Mouse (Mus musculus) forebrain, embryonic 15.5 days (tissue): Measurements from ENCODE around the gene Cox19. TPM values are rescaled to one million over a fixed set of nuclear protein-coding genes. Genes with fewer than 3 reads are reported as not detected.
"Not testable (repeated sequence)": the region's sequence is repeated elsewhere in the genome, so short reads cannot be mapped to it uniquely, and the experiment has no call there.

Experiments used
- ATAC-seq: fragments of 200-750 bp; cut with Nextera tagmentation; replicated peaks from 2 replicates; pipeline ENCODE4 v1.8.0; 2017; ENCODE audit warnings: mild to moderate bottlenecking, moderate TSS enrichment, moderate library complexity
- H3K27ac ChIP-seq: fragments of 300-500 bp; sonication (generic); replicated peaks from 2 replicates; pipeline ENCODE4 v1.5.1; 2015; ENCODE audit warnings: mild to moderate bottlenecking, inconsistent platforms
- H3K27me3 ChIP-seq: fragments of 300-500 bp; sonication (generic); 2 replicates; pipeline ENCODE4 v1.6.1; 2015; ENCODE audit warnings: inconsistent platforms
- H3K36me3 ChIP-seq: fragments of 300-500 bp; sonication (generic); 2 replicates; pipeline ENCODE4 v1.6.1; 2015; ENCODE audit warnings: mild to moderate bottlenecking, inconsistent platforms
- H3K4me1 ChIP-seq: fragments of 300-500 bp; sonication (generic); 2 replicates; pipeline ENCODE4 v1.6.1; 2015; ENCODE audit warnings: inconsistent platforms
- H3K4me2 ChIP-seq: fragments of 300-500 bp; sonication (generic); replicated peaks from 2 replicates; pipeline ENCODE4 v1.6.1; 2015; ENCODE audit warnings: mild to moderate bottlenecking, inconsistent platforms
- H3K4me3 ChIP-seq: fragments of 300-500 bp; sonication (generic); 2 replicates; pipeline ENCODE4 v1.5.1; 2015; ENCODE audit warnings: mild to moderate bottlenecking, inconsistent platforms
- H3K9ac ChIP-seq: fragments of 300-500 bp; sonication (generic); replicated peaks from 2 replicates; pipeline ENCODE4 v1.6.1; 2015; ENCODE audit warnings: mild to moderate bottlenecking, inconsistent platforms
- H3K9me3 ChIP-seq: fragments of 300-500 bp; sonication (generic); 2 replicates; pipeline ENCODE4 v1.6.1; 2016; ENCODE audit warnings: inconsistent platforms
- WGBS: fragments of 180-500 bp; shearing (Covaris S2); methylation state at CpG from one replicate; pipeline ENCODE4 v1.1.7; 2015; ENCODE audit warnings: mixed read lengths; 5-methylcytosine and 5-hydroxymethylcytosine counted together
- polyA plus RNA-seq: library from polyadenylated mRNA; unstranded; fragments of >200 nt; fragmentation: Nextera tagmentation; extraction: Ambion mirVana; gene quantifications from 2 replicates; pipeline ENCODE4 v1.2.1, GENCODE M21; 2015

Cox19 gene
- polyA plus RNA-seq, 1 experiment from 2014 or later = 104 TPM

GRCm38 (mm10) chr5:139351628-139352027 is 410 bp upstream of the Cox19 start:
- no peak for ATAC-seq
- Histone ChIP-seq H3K4me3 (no peak overlapping the region), H3K27ac (no peak overlapping the region), H3K36me3 (no peaks in the 10 kb centered on the region), H3K9me3 (no peaks in the 10 kb centered on the region), H3K4me2 (no peak overlapping the region), H3K27me3 (no peaks in the 10 kb centered on the region), H3K9ac (no peak overlapping the region), H3K4me1 (no peaks in the 10 kb centered on the region)
- 27% methylated on average over 8 of the region's 8 CpGs for WGBS

GRCm38 (mm10) chr5:139349713-139350112 is 1.5 kb downstream of the Cox19 start:
- H3K27ac ChIP-seq = no peak overlapping the region
- peaks cover 3% of the 10 kb centered on the region for H3K4me1 ChIP-seq
- H3K9me3 ChIP-seq = no peaks in the 10 kb centered on the region
- 88% methylated on average over 6 of the region's 6 CpGs for WGBS
- H3K27me3 ChIP-seq = no peaks in the 10 kb centered on the region
- H3K36me3 ChIP-seq = no peaks in the 10 kb centered on the region
- H3K4me2 ChIP-seq = no peak overlapping the region
- no peak overlapping the region for H3K9ac ChIP-seq
- no peak overlapping the region for H3K4me3 ChIP-seq
- no peak for ATAC-seq

- H3K36me3 ChIP-seq = peaks cover 5% of the 10 kb centered on the region
- 55% methylated on average over 1 of the region's 1 CpGs for WGBS
- no peaks in the 10 kb centered on the region for H3K9me3 ChIP-seq
- H3K27me3 ChIP-seq = no peaks in the 10 kb centered on the region
- no peak for ATAC-seq
- peaks cover 20% of the 10 kb centered on the region for H3K4me1 ChIP-seq
- H3K27ac ChIP-seq = no peak overlapping the region
- no peak overlapping the region for H3K4me2 ChIP-seq
- H3K4me3 ChIP-seq = no peak overlapping the region
- no peak overlapping the region for H3K9ac ChIP-seq
Measured at GRCm38 (mm10) chr5:139347225-139347624, 4.0 kb downstream of the Cox19 start.

DNA sequence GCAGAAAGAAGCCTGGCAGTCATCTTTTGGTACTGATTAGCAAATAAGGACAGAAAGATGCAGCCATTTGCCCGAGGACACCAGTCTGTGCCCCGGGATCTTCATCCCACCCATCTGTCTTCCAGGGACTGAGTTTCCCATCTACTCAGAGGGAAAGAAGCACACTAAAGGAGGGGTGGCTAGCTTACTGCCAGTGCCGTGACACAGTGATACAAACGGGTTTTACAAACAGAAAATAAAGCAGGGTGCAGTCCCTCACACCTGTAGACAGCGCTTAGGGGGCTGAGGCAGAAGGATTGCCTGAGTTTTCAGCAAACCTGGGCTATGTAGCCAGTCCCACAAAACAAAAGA is 5.9 kb downstream of the Cox19 start:
- Histone ChIP-seq H3K27ac (peak overlapping the region; percentile 75; the same call in 1 of the 2 replicates), H3K4me3 (peak overlapping the region; percentile 84), H3K4me1 (peaks cover 20% of the 10 kb centered on the region), H3K9me3 (no peaks in the 10 kb centered on the region), H3K27me3 (no peaks in the 10 kb centered on the region), H3K36me3 (peaks cover 19% of the 10 kb centered on the region), H3K9ac (no peak overlapping the region; the same call in 1 of the 2 replicates), H3K4me2 (peak overlapping the region; percentile 98)
- no peak; the same call in none of the 2 replicates for ATAC-seq
- 8% methylated on average over 5 of the region's 5 CpGs for WGBS

DNA sequence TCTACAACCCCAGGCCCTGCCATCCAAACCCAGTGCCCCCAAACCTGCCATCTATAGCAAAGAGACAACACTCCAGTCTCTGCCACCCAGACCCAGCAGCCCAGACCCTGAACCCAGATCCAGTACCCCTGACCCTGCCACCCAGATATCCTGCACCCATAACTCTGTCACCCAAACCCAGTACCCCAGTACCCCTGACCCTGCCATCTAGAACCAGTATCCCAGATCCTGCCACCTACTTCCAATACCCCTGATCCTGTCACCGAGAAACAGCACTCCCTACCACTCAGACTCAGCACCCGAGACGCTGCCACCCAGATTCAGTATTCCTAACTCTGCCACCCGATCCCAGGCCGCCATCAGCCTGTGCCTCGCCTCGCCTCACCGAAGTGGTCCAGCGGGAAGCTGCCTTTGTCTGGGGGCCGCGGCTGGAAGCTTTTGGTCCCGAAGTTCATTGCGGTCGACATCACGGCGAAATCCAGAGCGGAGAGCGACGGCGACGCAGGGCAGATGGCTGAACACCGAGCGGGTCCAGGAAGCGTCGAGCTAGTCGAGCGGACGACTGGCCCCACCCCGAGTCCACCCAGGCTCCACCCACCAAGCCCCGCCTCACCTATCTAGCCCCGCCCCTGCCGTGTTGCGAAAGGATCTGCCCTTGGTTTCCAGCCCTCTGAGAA is 6.4 kb downstream of the Cox19 start:
- Histone ChIP-seq H3K36me3 (peaks cover 24% of the 10 kb centered on the region), H3K9ac (peak overlapping the region; percentile 86), H3K4me2 (peak overlapping the region; percentile 98), H3K9me3 (no peaks in the 10 kb centered on the region), H3K27me3 (no peaks in the 10 kb centered on the region), H3K27ac (peak overlapping the region; percentile 75), H3K4me1 (peaks cover 20% of the 10 kb centered on the region), H3K4me3 (peak overlapping the region; percentile 84)
- ATAC-seq = peak; percentile 89
- under 1% methylated on average over 33 of the region's 33 CpGs for WGBS

- ATAC-seq = peak; percentile 74
- Histone ChIP-seq H3K9ac (peak overlapping the region; percentile 86), H3K9me3 (no peaks in the 10 kb centered on the region), H3K27me3 (no peaks in the 10 kb centered on the region), H3K36me3 (peaks cover 31% of the 10 kb centered on the region), H3K4me2 (peak overlapping the region; percentile 98), H3K27ac (peak overlapping the region; percentile 75), H3K4me3 (peak overlapping the region; percentile 84), H3K4me1 (peaks cover 20% of the 10 kb centered on the region)
- WGBS = 8% methylated on average over 12 of the region's 12 CpGs
Measured at GRCm38 (mm10) chr5:139344021-139344686, 7.1 kb downstream of the Cox19 start.

DNA sequence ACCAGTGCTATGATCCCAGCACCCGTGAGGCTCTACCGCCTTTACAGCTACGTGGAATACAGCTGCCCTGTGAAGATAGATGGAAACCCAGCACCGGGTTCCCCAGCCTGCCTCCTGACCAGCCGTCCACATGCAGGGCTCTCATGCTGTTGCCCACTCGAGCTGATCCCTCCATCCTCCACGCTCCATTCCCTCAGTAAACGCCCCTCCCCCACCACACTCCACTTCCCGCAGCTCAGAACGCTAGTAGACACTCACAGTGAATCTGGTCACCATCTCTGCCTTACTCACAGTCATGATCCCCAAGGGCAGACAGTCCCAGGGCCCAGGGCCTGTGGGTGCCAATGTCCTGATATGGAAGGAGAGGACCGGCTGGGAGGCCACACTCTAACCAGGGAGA is 12.3 kb downstream of the Cox19 start:
- 93% methylated on average over 11 of the region's 11 CpGs for WGBS
- no peak for ATAC-seq
- Histone ChIP-seq H3K9me3 (no peaks in the 10 kb centered on the region), H3K9ac (no peak overlapping the region), H3K4me1 (peaks cover 12% of the 10 kb centered on the region), H3K27ac (no peak overlapping the region), H3K4me3 (no peak overlapping the region), H3K4me2 (no peak overlapping the region), H3K36me3 (peaks cover 70% of the 10 kb centered on the region), H3K27me3 (no peaks in the 10 kb centered on the region)

DNA sequence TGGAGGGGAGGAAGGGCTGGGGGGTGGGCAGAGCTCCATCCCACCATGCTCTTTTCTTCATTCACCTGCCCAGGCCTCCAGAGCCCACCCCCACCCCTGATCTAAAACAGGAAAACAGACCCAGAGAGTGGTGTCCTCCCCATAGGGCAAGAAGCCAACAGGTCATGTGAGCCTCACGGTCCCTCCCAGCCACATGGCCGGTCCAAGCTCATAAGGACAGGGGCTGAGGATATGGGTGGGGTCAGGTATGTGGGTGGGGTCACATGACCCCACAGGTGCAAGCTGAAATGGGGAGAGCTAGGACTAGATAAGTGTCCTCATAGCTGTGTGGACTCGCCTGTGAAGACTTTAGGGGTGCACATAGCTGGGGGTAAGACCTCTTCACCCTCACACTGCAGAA is 12.8 kb downstream of the Cox19 start:
- Histone ChIP-seq H3K9me3 (no peaks in the 10 kb centered on the region), H3K4me3 (no peak overlapping the region), H3K4me1 (peaks cover 7% of the 10 kb centered on the region; the same call in 1 of the 2 replicates), H3K4me2 (no peak overlapping the region), H3K9ac (no peak overlapping the region), H3K27me3 (no peaks in the 10 kb centered on the region), H3K27ac (no peak overlapping the region), H3K36me3 (peaks cover 70% of the 10 kb centered on the region)
- no peak for ATAC-seq
- 85% methylated on average over 3 of the region's 3 CpGs for WGBS

GRCm38 (mm10) chr5:139337826-139338370 is 13.3 kb downstream of the Cox19 start:
- ATAC-seq = no peak
- Histone ChIP-seq H3K27ac (no peak overlapping the region), H3K27me3 (no peaks in the 10 kb centered on the region), H3K9ac (no peak overlapping the region), H3K36me3 (peaks cover 70% of the 10 kb centered on the region), H3K4me3 (no peak overlapping the region), H3K4me1 (peaks cover 2% of the 10 kb centered on the region; the same call in 1 of the 2 replicates), H3K4me2 (no peak overlapping the region), H3K9me3 (no peaks in the 10 kb centered on the region)
- WGBS = 79% methylated on average over 13 of the region's 13 CpGs

- Histone ChIP-seq H3K4me3 (no peak overlapping the region), H3K9me3 (no peaks in the 10 kb centered on the region), H3K36me3 (peaks cover 53% of the 10 kb centered on the region), H3K4me1 (no peaks in the 10 kb centered on the region), H3K27ac (no peak overlapping the region), H3K4me2 (no peak overlapping the region), H3K9ac (no peak overlapping the region), H3K27me3 (no peaks in the 10 kb centered on the region)
- peak; percentile 29; the same call in 1 of the 2 replicates for ATAC-seq
- 91% methylated on average over 4 of the region's 4 CpGs for WGBS
Measured at GRCm38 (mm10) chr5:139335634-139336033, 15.6 kb downstream of the Cox19 start.

GRCm38 (mm10) chr5:139334394-139334793 is 16.8 kb downstream of the Cox19 start:
- H3K27ac ChIP-seq, H3K4me1 ChIP-seq, H3K27me3 ChIP-seq, ATAC-seq, H3K9me3 ChIP-seq, H3K9ac ChIP-seq, H3K4me3 ChIP-seq, H3K4me2 ChIP-seq: not testable (repeated sequence)
- H3K36me3 ChIP-seq = peaks cover 41% of the 10 kb centered on the region
- WGBS = 87% methylated on average over 10 of the region's 10 CpGs

DNA sequence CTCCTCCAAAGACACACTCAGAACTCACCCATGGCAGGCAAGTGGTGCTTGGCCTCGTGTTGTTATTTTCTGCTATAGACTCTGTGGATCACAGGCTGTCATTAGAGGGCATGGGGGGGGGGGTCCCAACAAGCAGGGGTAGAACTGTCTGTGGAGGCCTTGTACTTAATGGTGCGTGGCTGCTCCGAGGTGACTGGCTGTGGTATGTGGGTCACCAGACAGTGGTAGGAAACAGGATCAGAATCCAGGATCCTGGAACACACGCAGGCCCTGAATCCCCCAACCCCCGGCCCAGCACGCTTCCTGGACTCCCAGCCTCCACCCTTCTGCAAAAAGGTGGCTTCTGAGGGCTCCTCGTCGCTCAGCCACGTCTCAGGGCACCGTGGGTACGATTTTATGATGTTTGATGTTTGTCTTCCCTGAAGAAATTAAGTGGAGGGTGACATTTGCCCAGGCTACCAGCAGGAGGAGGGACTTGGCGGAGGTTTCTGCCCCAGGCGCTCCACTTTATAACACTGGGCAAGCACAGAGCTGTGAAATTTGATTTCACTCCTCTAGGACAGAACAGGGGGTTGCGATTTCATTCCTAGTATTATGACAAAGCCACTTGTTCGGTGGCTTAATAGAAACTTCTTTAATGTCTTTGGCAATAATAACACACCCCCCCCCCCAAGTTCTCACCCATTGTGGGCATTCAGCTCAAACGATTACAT is 17.8 kb downstream of the Cox19 start:
- Histone ChIP-seq H3K9me3 (no peaks in the 10 kb centered on the region), H3K4me1 (no peaks in the 10 kb centered on the region), H3K36me3 (peaks cover 33% of the 10 kb centered on the region), H3K4me2 (no peak overlapping the region), H3K9ac (no peak overlapping the region), H3K4me3 (no peak overlapping the region), H3K27ac (no peak overlapping the region), H3K27me3 (no peaks in the 10 kb centered on the region)
- 84% methylated on average over 16 of the region's 16 CpGs for WGBS
- ATAC-seq = no peak
